Mouse (Mus musculus): Measurements from ENCODE around the gene Hvcn1.
"Not testable (repeated sequence)": the region's sequence is repeated elsewhere in the genome, so short reads cannot be mapped to it uniquely, and the experiment has no call there.

Hvcn1 gene

GRCm38 (mm10) chr5:122201904-122202303 is 4.7 kb upstream of the Hvcn1 start:
- no peak for DNase-seq (ENCODE audit: low spot score in 2 of 2)

GRCm38 (mm10) chr5:122204180-122204579 is 2.4 kb upstream of the Hvcn1 start:
- no peak for DNase-seq (ENCODE audit: low spot score in 2 of 2)

- DNase-seq (ENCODE audit: low spot score in 2 of 2) = no peak
These were observed 2.3 kb downstream of the Hvcn1 start for GRCm38 (mm10) chr5:122208909-122209308.

- DNase-seq (ENCODE audit: low spot score in 2 of 2) = no peak
These were observed 3.2 kb downstream of the Hvcn1 start for GRCm38 (mm10) chr5:122209591-122210368.

- no peak for DNase-seq (ENCODE audit: low spot score in 2 of 2)
These were observed 4.3 kb downstream of the Hvcn1 start for GRCm38 (mm10) chr5:122210890-122211289.

GRCm38 (mm10) chr5:122212125-122212524 is 5.5 kb downstream of the Hvcn1 start:
- DNase-seq (ENCODE audit: low spot score in 2 of 2) = no peak

GRCm38 (mm10) chr5:122212820-122213219 is 6.2 kb downstream of the Hvcn1 start:
- not testable (repeated sequence) for DNase-seq (ENCODE audit: low spot score in 2 of 2)

GRCm38 (mm10) chr5:122213861-122214260 is 7.3 kb downstream of the Hvcn1 start:
- DNase-seq (ENCODE audit: low spot score in 2 of 2) = no peak

GRCm38 (mm10) chr5:122217636-122218035 is 11.0 kb downstream of the Hvcn1 start:
- DNase-seq (ENCODE audit: low spot score in 2 of 2) = no peak

GRCm38 (mm10) chr5:122218109-122218905 is 11.7 kb downstream of the Hvcn1 start:
- no peak for DNase-seq (ENCODE audit: low spot score in 2 of 2)

GRCm38 (mm10) chr5:122218928-122219327 is 12.3 kb downstream of the Hvcn1 start:
- peak in 1 of 2 experiments; percentile 15 for DNase-seq (ENCODE audit: low spot score in 2 of 2)

- no peak for DNase-seq (ENCODE audit: low spot score in 2 of 2)
These were observed 13.3 kb downstream of the Hvcn1 start for GRCm38 (mm10) chr5:122219655-122220629.

GRCm38 (mm10) chr5:122221085-122221484 is 14.5 kb downstream of the Hvcn1 start:
- DNase-seq (ENCODE audit: low spot score in 2 of 2) = no peak

- DNase-seq (ENCODE audit: low spot score in 2 of 2) = no peak
These were observed 17.7 kb downstream of the Hvcn1 start for GRCm38 (mm10) chr5:122224291-122224690.

GRCm38 (mm10) chr5:122228271-122228765 is 21.7 kb downstream of the Hvcn1 start:
- DNase-seq (ENCODE audit: low spot score in 2 of 2) = no peak

- no peak for DNase-seq (ENCODE audit: low spot score in 2 of 2)
These were observed 22.2 kb downstream of the Hvcn1 start for GRCm38 (mm10) chr5:122228772-122229171.

- DNase-seq (ENCODE audit: low spot score in 2 of 2) = no peak
These were observed 24.2 kb downstream of the Hvcn1 start for GRCm38 (mm10) chr5:122230816-122231215.

- DNase-seq (ENCODE audit: low spot score in 2 of 2) = no peak
These were observed 24.8 kb downstream of the Hvcn1 start for GRCm38 (mm10) chr5:122231431-122231830.

GRCm38 (mm10) chr5:122232004-122232403 is 25.4 kb downstream of the Hvcn1 start:
- DNase-seq (ENCODE audit: low spot score in 2 of 2) = no peak

- no peak for DNase-seq (ENCODE audit: low spot score in 2 of 2)
These were observed 26.5 kb downstream of the Hvcn1 start for GRCm38 (mm10) chr5:122233077-122233581.

- DNase-seq (ENCODE audit: low spot score in 2 of 2) = no peak
These were observed 27.1 kb downstream of the Hvcn1 start for GRCm38 (mm10) chr5:122233695-122234094.
